Mouse (Mus musculus) heart, embryonic 11.5 days (tissue): Measurements from ENCODE around the gene Cdk14. TPM values are rescaled to one million over a fixed set of nuclear protein-coding genes. Genes with fewer than 3 reads are reported as not detected.

Experiments
- ATAC-seq: fragments of 200-750 bp; cut with Nextera tagmentation; replicated peaks from 2 replicates; pipeline ENCODE4 v1.8.0; 2017; ENCODE audit warnings: moderate library complexity; ENCODE audit not compliant: insufficient number of reproducible peaks, low FRiP score, low TSS enrichment
- H3K27ac ChIP-seq: fragments of 300-500 bp; sonication (generic); 2 replicates; pipeline ENCODE4 v1.5.1; 2014; ENCODE audit warnings: mild to moderate bottlenecking, low read depth, low read length
- H3K27me3 ChIP-seq: fragments of 300-500 bp; sonication (generic); 2 replicates; pipeline ENCODE4 v1.6.1; 2014; ENCODE audit warnings: mild to moderate bottlenecking, low read length, mixed read lengths; ENCODE audit not compliant: control insufficient read depth, insufficient read depth
- H3K36me3 ChIP-seq: fragments of 300-500 bp; sonication (generic); 2 replicates; pipeline ENCODE4 v1.6.1; 2014; ENCODE audit warnings: mild to moderate bottlenecking, low read length, moderate library complexity, mixed read lengths; ENCODE audit not compliant: control insufficient read depth, insufficient read depth
- H3K4me1 ChIP-seq: fragments of 300-500 bp; sonication (generic); 2 replicates; pipeline ENCODE4 v1.6.1; 2014; ENCODE audit warnings: low read length; ENCODE audit not compliant: control insufficient read depth, insufficient read depth
- H3K4me2 ChIP-seq: fragments of 300-500 bp; sonication (generic); 2 replicates; pipeline ENCODE4 v1.6.1; 2014; ENCODE audit warnings: mild to moderate bottlenecking, moderate library complexity
- H3K4me3 ChIP-seq: fragments of 300-500 bp; sonication (generic); 2 replicates; pipeline ENCODE4 v1.5.1; 2014; ENCODE audit warnings: low read depth, low read length
- H3K9ac ChIP-seq: fragments of 300-500 bp; sonication (generic); 2 replicates; pipeline ENCODE4 v1.6.1; 2014; ENCODE audit warnings: mild to moderate bottlenecking, low read depth, low read length, moderate library complexity
- H3K9me3 ChIP-seq: fragments of 300-500 bp; sonication (generic); replicated peaks from 2 replicates; pipeline ENCODE4 v1.6.1; 2016; ENCODE audit warnings: low read length; ENCODE audit not compliant: control insufficient read depth
- WGBS: fragments of 180-500 bp; shearing (Covaris S2); extraction: QIAGEN DNeasy Blood & Tissue Kit; methylation state at CpG from one replicate; pipeline ENCODE4 v1.1.7; 2014; ENCODE audit not compliant: insufficient replicate concordance; 5-methylcytosine and 5-hydroxymethylcytosine counted together
- polyA plus RNA-seq: library from polyadenylated mRNA; unstranded; fragments of >200 nt; fragmentation: Nextera tagmentation; extraction: Ambion mirVana; gene quantifications from 2 replicates; pipeline ENCODE4 v1.2.1, GENCODE M21; 2014

The Cdk14 gene
- polyA plus RNA-seq, 1 experiment from 2014 or later: 20.1 TPM

DNA sequence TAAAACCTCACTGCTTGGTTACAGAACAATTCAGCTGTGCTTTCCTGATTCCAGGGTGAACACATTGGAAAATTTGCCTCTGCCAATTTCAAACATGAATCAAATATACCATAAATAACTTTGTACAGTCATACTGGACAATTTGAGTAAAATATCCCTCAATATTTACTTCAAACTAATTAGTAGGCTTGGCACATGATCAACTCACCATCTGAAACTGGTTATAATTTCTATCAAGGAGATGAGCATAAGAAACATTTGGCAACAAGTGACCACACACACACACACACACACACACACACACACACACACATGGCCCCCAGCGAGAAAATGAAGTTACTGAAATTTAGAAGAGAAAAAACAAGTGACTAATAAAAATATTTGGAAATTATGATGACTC lies 304.6 kb downstream of the Cdk14 start:
- Histone ChIP-seq H3K4me2 (no peak overlapping the region), H3K4me3 (no peak overlapping the region), H3K9ac (no peak overlapping the region), H3K27ac (no peak overlapping the region), H3K4me1 (peaks cover 4% of the 10 kb centered on the region; the same call in 1 of the 2 replicates), H3K36me3 (no peaks in the 10 kb centered on the region), H3K9me3 (no peaks in the 10 kb centered on the region), H3K27me3 (no peaks in the 10 kb centered on the region)
- ATAC-seq: no peak
- WGBS: 87% methylated on average over 1 of the region's 1 CpGs

DNA sequence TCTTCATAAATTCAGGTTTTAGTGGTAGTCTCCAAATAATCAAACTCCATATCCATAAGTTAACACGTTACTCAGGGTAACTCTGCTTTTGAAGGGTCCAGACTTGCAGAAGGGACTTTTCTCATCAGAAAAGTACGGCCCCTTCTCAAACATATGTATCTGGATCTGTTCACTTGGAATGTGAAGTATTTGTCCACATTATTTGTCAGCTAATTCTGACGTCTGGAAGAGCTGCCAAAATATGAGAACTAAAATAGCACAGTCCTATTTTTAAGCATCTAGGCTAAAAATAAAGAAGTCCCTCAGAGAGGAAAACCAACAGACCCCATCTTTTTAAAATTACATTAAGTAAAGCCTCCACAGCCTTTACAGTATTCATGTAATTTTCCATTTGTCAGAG lies 310.5 kb downstream of the Cdk14 start:
- H3K36me3 ChIP-seq: no peaks in the 10 kb centered on the region
- no peaks in the 10 kb centered on the region for H3K9me3 ChIP-seq
- H3K9ac ChIP-seq: no peak overlapping the region
- no peak overlapping the region for H3K27ac ChIP-seq
- H3K4me1 ChIP-seq: peaks cover 10% of the 10 kb centered on the region
- no peak for ATAC-seq
- H3K27me3 ChIP-seq: no peaks in the 10 kb centered on the region
- H3K4me3 ChIP-seq: no peak overlapping the region
- WGBS: 33% methylated on average over 3 of the region's 3 CpGs
- H3K4me2 ChIP-seq: no peak overlapping the region

- H3K27me3 ChIP-seq: no peaks in the 10 kb centered on the region
- H3K27ac ChIP-seq: no peak overlapping the region
- peaks cover 10% of the 10 kb centered on the region for H3K4me1 ChIP-seq
- no peaks in the 10 kb centered on the region for H3K9me3 ChIP-seq
- H3K4me2 ChIP-seq: no peak overlapping the region
- WGBS: 82% methylated on average over 3 of the region's 3 CpGs
- H3K9ac ChIP-seq: no peak overlapping the region
- ATAC-seq: no peak
- H3K4me3 ChIP-seq: no peak overlapping the region
- H3K36me3 ChIP-seq: no peaks in the 10 kb centered on the region
Observed at GRCm38 (mm10) chr5:5109017-5109416, 311.1 kb downstream of the Cdk14 start.

GRCm38 (mm10) chr5:5096248-5096915 lies 323.7 kb downstream of the Cdk14 start:
- H3K4me1 ChIP-seq: no peaks in the 10 kb centered on the region
- H3K4me2 ChIP-seq: no peak overlapping the region
- no peak for ATAC-seq
- no peaks in the 10 kb centered on the region for H3K27me3 ChIP-seq
- H3K9ac ChIP-seq: no peak overlapping the region
- 55% methylated on average over 3 of the region's 3 CpGs for WGBS
- no peaks in the 10 kb centered on the region for H3K36me3 ChIP-seq
- no peak overlapping the region for H3K4me3 ChIP-seq
- no peaks in the 10 kb centered on the region for H3K9me3 ChIP-seq
- H3K27ac ChIP-seq: no peak overlapping the region

DNA sequence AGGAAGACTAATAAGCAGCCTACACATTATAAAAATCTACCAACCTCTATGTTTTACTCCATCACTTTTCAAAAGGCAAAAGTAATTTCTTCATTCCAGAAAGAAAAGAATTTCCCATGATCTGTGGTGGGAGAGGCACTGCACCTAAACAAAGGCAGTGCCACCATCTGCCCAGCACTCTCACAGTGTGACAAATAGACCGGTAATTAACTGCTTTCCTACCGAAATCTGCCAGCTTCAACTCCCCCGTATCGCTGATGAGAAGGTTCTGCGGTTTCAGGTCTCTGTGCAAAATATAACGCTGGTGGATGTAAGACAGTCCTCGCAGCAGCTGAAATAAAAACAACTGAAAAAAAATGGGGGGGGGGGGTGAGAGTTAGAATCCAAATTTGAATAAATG lies 327.4 kb downstream of the Cdk14 start:
- 84% methylated on average over 7 of the region's 7 CpGs for WGBS
- ATAC-seq: no peak
- Histone ChIP-seq H3K27me3 (no peaks in the 10 kb centered on the region), H3K4me2 (no peak overlapping the region), H3K4me1 (no peaks in the 10 kb centered on the region), H3K9ac (no peak overlapping the region), H3K4me3 (no peak overlapping the region), H3K9me3 (no peaks in the 10 kb centered on the region), H3K36me3 (no peaks in the 10 kb centered on the region), H3K27ac (no peak overlapping the region)

- ATAC-seq: no peak
- Histone ChIP-seq H3K9ac (no peak overlapping the region), H3K27me3 (no peaks in the 10 kb centered on the region), H3K4me3 (no peak overlapping the region), H3K27ac (no peak overlapping the region), H3K4me1 (no peaks in the 10 kb centered on the region), H3K36me3 (no peaks in the 10 kb centered on the region), H3K4me2 (no peak overlapping the region; the same call in 1 of the 2 replicates), H3K9me3 (no peaks in the 10 kb centered on the region)
- 36% methylated on average over 1 of the region's 1 CpGs for WGBS
Observed at GRCm38 (mm10) chr5:5071526-5071925, 348.6 kb downstream of the Cdk14 start.

DNA sequence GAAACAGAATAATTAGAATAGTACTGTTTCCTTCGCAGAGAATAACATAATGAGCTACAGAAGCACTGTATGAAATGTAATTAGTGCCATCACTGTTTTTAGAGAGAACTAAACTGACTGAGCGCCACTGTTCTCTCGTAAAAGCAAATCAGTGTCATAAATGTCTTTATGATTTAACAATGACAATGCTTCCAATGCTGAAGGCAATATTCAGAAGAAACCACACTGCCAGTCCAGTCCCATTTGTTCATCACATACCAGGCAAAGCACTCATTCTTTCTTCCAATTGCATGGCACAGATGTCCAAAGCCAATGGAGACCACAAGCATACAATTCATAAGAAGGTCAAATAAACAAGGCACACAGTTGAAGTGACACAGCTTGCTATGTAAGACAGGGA lies 355.4 kb downstream of the Cdk14 start:
- H3K4me2 ChIP-seq: no peak overlapping the region
- H3K27ac ChIP-seq: no peak overlapping the region
- WGBS: 91% methylated on average over 3 of the region's 3 CpGs
- H3K36me3 ChIP-seq: no peaks in the 10 kb centered on the region
- no peaks in the 10 kb centered on the region for H3K9me3 ChIP-seq
- no peak overlapping the region for H3K9ac ChIP-seq
- no peaks in the 10 kb centered on the region for H3K27me3 ChIP-seq
- no peak for ATAC-seq
- H3K4me3 ChIP-seq: no peak overlapping the region
- H3K4me1 ChIP-seq: no peaks in the 10 kb centered on the region

DNA sequence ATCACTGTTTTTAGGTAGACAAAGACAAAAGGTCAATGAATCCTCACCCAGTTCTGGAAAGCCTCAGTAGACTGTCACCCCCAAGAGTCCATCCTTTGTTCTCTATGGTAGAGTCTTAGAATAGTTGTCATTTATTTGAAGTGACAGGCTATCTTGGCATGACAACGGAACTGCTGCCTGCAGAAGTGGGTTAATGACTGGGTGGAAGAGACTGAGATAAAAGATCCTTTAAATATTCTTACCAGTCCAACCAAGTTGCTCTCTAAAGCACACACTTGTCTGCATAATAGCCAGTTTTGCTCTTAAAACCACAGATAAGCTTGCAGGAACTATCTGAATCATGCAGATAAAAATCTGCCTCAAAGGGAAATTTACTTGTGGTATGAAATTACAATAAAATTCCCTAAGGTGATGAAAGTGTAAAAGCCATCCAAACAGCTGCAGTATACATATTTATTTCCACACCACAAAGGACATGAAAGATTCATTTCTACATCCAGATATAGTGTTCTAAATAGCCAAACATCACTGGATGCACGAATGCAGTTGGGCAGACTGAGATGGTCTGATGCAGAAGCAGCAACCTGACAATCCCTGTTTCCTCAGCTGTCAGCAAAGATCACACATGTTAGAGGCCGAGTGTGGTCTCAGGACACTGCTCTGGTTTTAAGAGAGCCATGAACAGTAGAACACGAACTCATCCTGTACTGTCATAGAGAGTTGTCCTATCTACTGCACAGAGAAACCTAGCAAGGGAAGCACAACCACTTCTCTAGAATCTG lies 363.8 kb downstream of the Cdk14 start:
- Histone ChIP-seq H3K27ac (no peak overlapping the region), H3K9ac (no peak overlapping the region), H3K9me3 (no peaks in the 10 kb centered on the region), H3K4me3 (no peak overlapping the region), H3K36me3 (no peaks in the 10 kb centered on the region), H3K4me1 (peaks cover 12% of the 10 kb centered on the region; the same call in 1 of the 2 replicates), H3K27me3 (no peaks in the 10 kb centered on the region), H3K4me2 (peak overlapping the region; percentile 4; the same call in 1 of the 2 replicates)
- WGBS: 35% methylated on average over 4 of the region's 4 CpGs
- ATAC-seq: no peak
